Mouse (Mus musculus) kidney, adult 2 months (tissue): Measurements from ENCODE around the gene Slc24a3. TPM values are rescaled to one million over a fixed set of nuclear protein-coding genes. Genes with fewer than 3 reads are reported as not detected.

Experiments
- DNase-seq: peaks from one replicate; pipeline ENCODE4 v3.0.0; 2021
- H3K27ac ChIP-seq: fragments of 200-500 bp; 2 replicates; pipeline ENCODE4 v1.5.1; 2012; ENCODE audit warnings: low read depth, low read length, control low read depth, inconsistent platforms; ENCODE audit not compliant: insufficient read depth
- H3K27me3 ChIP-seq: fragments of 200-500 bp; replicated peaks from 2 replicates; pipeline ENCODE4 v1.6.1; 2012; ENCODE audit warnings: mild to moderate bottlenecking, moderate library complexity, low read length, inconsistent platforms; ENCODE audit not compliant: control insufficient read depth, insufficient read depth
- H3K36me3 ChIP-seq: fragments of 200-500 bp; 2 replicates; pipeline ENCODE4 v1.6.1; 2012; ENCODE audit warnings: mild to moderate bottlenecking, moderate library complexity, low read length, inconsistent platforms; ENCODE audit not compliant: control insufficient read depth, insufficient read depth
- H3K4me1 ChIP-seq: fragments of 200-500 bp; 2 replicates; pipeline ENCODE4 v1.6.1; 2011; ENCODE audit warnings: low read length; ENCODE audit not compliant: control insufficient read depth, insufficient read depth
- H3K4me3 ChIP-seq: fragments of 200-500 bp; 2 replicates; pipeline ENCODE4 v1.5.1; 2011; ENCODE audit warnings: mild to moderate bottlenecking, low read depth, low read length, control low read depth; ENCODE audit not compliant: insufficient read depth
- CTCF ChIP-seq: fragments of 200-500 bp; conservative IDR thresholded peaks from 2 replicates; pipeline ENCODE4 v1.5.1; 2011; ENCODE audit warnings: low read depth, mild to moderate bottlenecking, control low read depth, low read length, moderate library complexity, mixed read lengths; ENCODE audit not compliant: insufficient read depth, insufficient read length
- POLR2A ChIP-seq: fragments of 200-500 bp; IDR thresholded peaks from one replicate; pipeline ENCODE4 v1.6.1; 2011; ENCODE audit warnings: low read depth, low read length, control low read depth
- WGBS: fragments of 180-500 bp; shearing (Covaris S2); methylation state at CpG from one replicate; pipeline ENCODE4 v1.1.7; 2018; 5-methylcytosine and 5-hydroxymethylcytosine counted together
- polyA plus RNA-seq: library from polyadenylated mRNA; depleted of rRNA; stranded (reverse); fragments of >200 nt; gene quantifications from 2 replicates; pipeline ENCODE4 v1.2.3, GENCODE M21; 2012

Slc24a3 gene
- polyA plus RNA-seq, 1 experiment: 3.4 TPM

GRCm38 (mm10) chr2:145588009-145588737, 420.6 kb downstream of the Slc24a3 start:
- no peaks in the 10 kb centered on the region for H3K36me3 ChIP-seq
- 59% methylated on average over 8 of the region's 8 CpGs for WGBS
- peak; percentile 55 for DNase-seq
- H3K27ac ChIP-seq: no peak overlapping the region
- no peaks in the 10 kb centered on the region for H3K27me3 ChIP-seq
- TF ChIP-seq POLR2A: no peak
- TF ChIP-seq CTCF: peak; percentile 44
- no peaks in the 10 kb centered on the region for H3K4me1 ChIP-seq
- no peak overlapping the region for H3K4me3 ChIP-seq

- no peak overlapping the region for H3K27ac ChIP-seq
- DNase-seq: peak; percentile 56
- 66% methylated on average over 8 of the region's 8 CpGs for WGBS
- H3K36me3 ChIP-seq: no peaks in the 10 kb centered on the region
- no peaks in the 10 kb centered on the region for H3K27me3 ChIP-seq
- no peaks in the 10 kb centered on the region; the same call in 1 of the 2 replicates for H3K4me1 ChIP-seq
- H3K4me3 ChIP-seq: no peak overlapping the region
- no peak for TF ChIP-seq POLR2A
- TF ChIP-seq CTCF: no peak
Observed at GRCm38 (mm10) chr2:145591881-145592280, 424.3 kb downstream of the Slc24a3 start.

GRCm38 (mm10) chr2:145593649-145594347, 426.2 kb downstream of the Slc24a3 start:
- peak overlapping the region; percentile 85 for H3K27ac ChIP-seq
- DNase-seq: peak; percentile 87
- 36% methylated on average over 3 of the region's 3 CpGs for WGBS

GRCm38 (mm10) chr2:145597866-145598265, 430.3 kb downstream of the Slc24a3 start:
- Histone ChIP-seq H3K27me3 (no peaks in the 10 kb centered on the region), H3K27ac (no peak overlapping the region), H3K36me3 (no peaks in the 10 kb centered on the region), H3K4me1 (no peaks in the 10 kb centered on the region; the same call in 1 of the 2 replicates), H3K4me3 (no peak overlapping the region)
- no peak for TF ChIP-seq POLR2A
- no peak for TF ChIP-seq CTCF
- no peak for DNase-seq
- 87% methylated on average over 5 of the region's 5 CpGs for WGBS

More at GRCm38 (mm10) chr2:145593649-145594347, 426.2 kb downstream of the Slc24a3 start:
- no peaks in the 10 kb centered on the region for H3K36me3 ChIP-seq
- H3K4me3 ChIP-seq: no peak overlapping the region
- H3K4me1 ChIP-seq: no peaks in the 10 kb centered on the region; the same call in 1 of the 2 replicates
- no peaks in the 10 kb centered on the region for H3K27me3 ChIP-seq
- no peak for TF ChIP-seq CTCF
- no peak for TF ChIP-seq POLR2A

DNA sequence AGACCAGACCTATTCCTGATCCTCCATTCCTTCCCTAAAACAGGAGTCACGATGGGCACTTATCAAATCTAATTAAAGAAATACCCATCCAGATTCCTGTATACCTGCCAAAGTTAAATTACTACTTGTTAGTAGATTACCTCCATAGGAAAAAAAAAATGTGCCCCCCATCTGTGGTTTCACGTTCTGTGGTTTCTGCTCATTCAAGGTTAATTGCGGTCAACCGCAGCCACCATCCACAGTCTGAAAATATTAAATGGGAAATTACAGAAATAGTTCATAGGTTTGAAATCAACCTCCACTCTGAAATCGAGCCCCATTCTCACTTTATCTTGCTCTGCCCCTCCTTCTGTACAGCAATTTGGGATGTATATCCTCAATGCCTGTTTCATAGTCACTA, 440.3 kb downstream of the Slc24a3 start:
- Histone ChIP-seq H3K27ac (no peak overlapping the region), H3K27me3 (no peaks in the 10 kb centered on the region), H3K36me3 (no peaks in the 10 kb centered on the region), H3K4me1 (no peaks in the 10 kb centered on the region), H3K4me3 (no peak overlapping the region)
- TF ChIP-seq POLR2A: no peak
- TF ChIP-seq CTCF: no peak
- no peak for DNase-seq
- WGBS: 88% methylated on average over 5 of the region's 5 CpGs

- no peaks in the 10 kb centered on the region for H3K27me3 ChIP-seq
- H3K36me3 ChIP-seq: no peaks in the 10 kb centered on the region
- no peak overlapping the region for H3K27ac ChIP-seq
- H3K4me1 ChIP-seq: no peaks in the 10 kb centered on the region
- TF ChIP-seq POLR2A (no peak), CTCF (peak; percentile 92)
- H3K4me3 ChIP-seq: no peak overlapping the region
- WGBS: 61% methylated on average over 15 of the region's 15 CpGs
- DNase-seq: peak; percentile 67
Observed at GRCm38 (mm10) chr2:145610796-145611705, 443.5 kb downstream of the Slc24a3 start.

GRCm38 (mm10) chr2:145612937-145613336, 445.4 kb downstream of the Slc24a3 start:
- no peak for DNase-seq
- Histone ChIP-seq H3K4me3 (no peak overlapping the region), H3K27ac (no peak overlapping the region), H3K27me3 (no peaks in the 10 kb centered on the region), H3K4me1 (no peaks in the 10 kb centered on the region), H3K36me3 (no peaks in the 10 kb centered on the region)
- WGBS: 63% methylated on average over 8 of the region's 8 CpGs
- TF ChIP-seq CTCF (peak; percentile 30; the same call in 1 of the 2 replicates), POLR2A (no peak)
